ENCODE assay signal across 23 mouse cellular contexts in the genomic region with DNA sequence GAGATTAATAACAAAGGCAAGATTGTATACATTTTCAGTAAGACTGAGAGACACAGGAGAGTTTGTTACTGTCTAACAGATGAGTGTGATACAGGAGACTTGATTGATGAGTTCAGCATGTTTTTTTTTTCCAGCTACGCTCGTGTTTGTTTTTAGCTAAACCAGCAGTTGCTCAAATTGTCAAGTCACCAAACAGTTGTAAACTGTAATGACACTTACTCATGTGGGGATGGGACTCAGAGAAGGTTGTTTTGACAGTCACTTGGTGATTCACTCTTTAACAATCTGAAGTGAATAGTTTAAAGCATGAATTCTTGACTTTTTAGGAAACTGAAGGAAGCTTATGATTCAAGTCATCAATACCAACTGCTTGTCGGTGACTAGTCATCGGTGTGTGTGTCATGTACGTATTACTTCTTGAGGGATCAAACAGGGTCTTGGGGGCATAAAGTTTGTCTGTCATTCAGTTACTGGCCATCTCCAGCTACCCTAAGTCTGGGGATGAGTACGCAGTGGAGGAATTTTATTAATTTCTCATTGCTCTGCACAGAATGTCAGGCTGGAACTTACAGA. TPM values are rescaled to one million over a fixed set of nuclear protein-coding genes. Genes with fewer than 3 reads are reported as not detected.
DNase-seq lines count a peak whose midpoint lies in the region; ATAC-seq and TF ChIP-seq lines count a peak whose summit lies in the region.
"Had no signal": no experiment of that assay in that cellular context is flagged by ENCODE, and none has a peak within 500 bp of the region (broad histone marks: within the 10 kb centered on the region; RNA-seq: fewer than 3 reads in every experiment).

No protein-coding gene starts in this region.

- no peak for DNase-seq in intestine, embryonic 14.5 days (ENCODE audit: low spot score)
- no peak for DNase-seq in stomach, postnatal 0 days (ENCODE audit: low spot score)
- DNase-seq in brain, adult 2 months (ENCODE audit: low read depth, low spot score): peak; percentile 11
- DNase-seq in cerebellum, postnatal 25 days: no peak
- DNase-seq in gastrocnemius, postnatal 36 days: no peak
- DNase-seq: cerebellum, adult 18-20 months; cerebellum, postnatal 14 days; gastrocnemius, adult 2 months; heart, adult 11 months; heart, postnatal 36 days; kidney, postnatal 36 days; layer of hippocampus, postnatal 36 days; lung, adult 18-20 months; right cerebral cortex, postnatal 14 days had no signal

- no peak overlapping the region for H3ac ChIP-seq in myocyte (ENCODE audit: control insufficient read depth, insufficient read length)

- H3K27me3 ChIP-seq in intestine, embryonic 14.5 days (replicated peaks; ENCODE audit: control insufficient read depth, insufficient read depth, low read length): no peaks in the 10 kb centered on the region
- no peaks in the 10 kb centered on the region for H3K27me3 ChIP-seq in intestine, postnatal 0 days (replicated peaks; ENCODE audit: control insufficient read depth, insufficient read depth, low read length)
- no peaks in the 10 kb centered on the region for H3K27me3 ChIP-seq in stomach, embryonic 16.5 days (ENCODE audit: control insufficient read depth, insufficient read depth, low read length)
- no peaks in the 10 kb centered on the region for H3K27me3 ChIP-seq in stomach, postnatal 0 days (ENCODE audit: control insufficient read depth, insufficient read depth, low read length)
- no peaks in the 10 kb centered on the region for H3K27me3 ChIP-seq in myocyte (ENCODE audit: control insufficient read depth, insufficient read depth, insufficient read length)
- H3K27me3 ChIP-seq: forebrain, embryonic 12.5 days; hindbrain, embryonic 13.5 days; limb, embryonic 13.5 days; liver, embryonic 12.5 days; midbrain, embryonic 12.5 days had no signal

- ATAC-seq in intestine, embryonic 14.5 days (replicated peaks; ENCODE audit: low FRiP score, low TSS enrichment, low read depth): no peak
- ATAC-seq in intestine, postnatal 0 days: no peak
- ATAC-seq in stomach, embryonic 16.5 days (ENCODE audit: insufficient read depth, low FRiP score): no peak
- no peak for ATAC-seq in stomach, postnatal 0 days (ENCODE audit: low FRiP score, low TSS enrichment)
- ATAC-seq: liver, embryonic 12.5 days had no signal

- no peak overlapping the region for H3K4me3 ChIP-seq in intestine, embryonic 14.5 days (ENCODE audit: low read depth, low read length)
- no peak overlapping the region for H3K4me3 ChIP-seq in intestine, postnatal 0 days (ENCODE audit: low read depth, low read length)
- H3K4me3 ChIP-seq in stomach, embryonic 16.5 days (replicated peaks; ENCODE audit: low read length): no peak overlapping the region
- no peak overlapping the region for H3K4me3 ChIP-seq in stomach, postnatal 0 days (ENCODE audit: low read depth, low read length)
- H3K4me3 ChIP-seq in myocyte: no peak overlapping the region
- H3K4me3 ChIP-seq: erythroblast, embryonic 14.5 days; forebrain, embryonic 12.5 days; hindbrain, embryonic 13.5 days; limb, embryonic 13.5 days; liver, embryonic 12.5 days; midbrain, embryonic 12.5 days had no signal

- intact Hi-C loops in gastrocnemius, postnatal 36 days (cut with DNase I): no loop called here

- H3K36me3 ChIP-seq in intestine, embryonic 14.5 days (ENCODE audit: control insufficient read depth, insufficient read depth, low read length): no peaks in the 10 kb centered on the region
- no peaks in the 10 kb centered on the region for H3K36me3 ChIP-seq in intestine, postnatal 0 days (ENCODE audit: control insufficient read depth, insufficient read depth)
- no peaks in the 10 kb centered on the region for H3K36me3 ChIP-seq in stomach, embryonic 16.5 days (ENCODE audit: control insufficient read depth, insufficient read depth, low read length)
- H3K36me3 ChIP-seq in stomach, postnatal 0 days (ENCODE audit: control insufficient read depth, insufficient read depth, low read length): no peaks in the 10 kb centered on the region
- no peaks in the 10 kb centered on the region for H3K36me3 ChIP-seq in myocyte (ENCODE audit: control insufficient read depth, insufficient read depth)
- H3K36me3 ChIP-seq: forebrain, embryonic 12.5 days; hindbrain, embryonic 13.5 days; limb, embryonic 13.5 days; liver, embryonic 12.5 days; midbrain, embryonic 12.5 days had no signal

- WGBS in intestine, embryonic 14.5 days: 38% methylated on average over 6 of the region's 6 CpGs
- WGBS in intestine, postnatal 0 days: 54% methylated on average over 6 of the region's 6 CpGs
- WGBS in stomach, embryonic 16.5 days: 55% methylated on average over 6 of the region's 6 CpGs
- WGBS in stomach, postnatal 0 days: 49% methylated on average over 6 of the region's 6 CpGs

- H3K9ac ChIP-seq in intestine, embryonic 14.5 days (ENCODE audit: low read length): no peak overlapping the region
- H3K9ac ChIP-seq in intestine, postnatal 0 days (ENCODE audit: low read depth, low read length): no peak overlapping the region
- no peak overlapping the region for H3K9ac ChIP-seq in stomach, embryonic 16.5 days (ENCODE audit: low read length)
- H3K9ac ChIP-seq in stomach, postnatal 0 days (ENCODE audit: low read length): no peak overlapping the region
- H3K9ac ChIP-seq: forebrain, embryonic 12.5 days; hindbrain, embryonic 13.5 days; limb, embryonic 13.5 days; liver, embryonic 12.5 days; midbrain, embryonic 12.5 days had no signal

- no peaks in the 10 kb centered on the region for H3K9me3 ChIP-seq in intestine, embryonic 14.5 days (ENCODE audit: control insufficient read depth, low read length)
- no peaks in the 10 kb centered on the region for H3K9me3 ChIP-seq in intestine, postnatal 0 days (ENCODE audit: control insufficient read depth)
- no peaks in the 10 kb centered on the region for H3K9me3 ChIP-seq in stomach, embryonic 16.5 days (replicated peaks; ENCODE audit: control insufficient read depth, low read length)
- H3K9me3 ChIP-seq in stomach, postnatal 0 days (ENCODE audit: control insufficient read depth, low read length): no peaks in the 10 kb centered on the region
- H3K9me3 ChIP-seq: forebrain, embryonic 12.5 days; hindbrain, embryonic 13.5 days; limb, embryonic 13.5 days; liver, embryonic 12.5 days; midbrain, embryonic 12.5 days had no signal

- H3K27ac ChIP-seq in intestine, embryonic 14.5 days (ENCODE audit: low read depth): peak overlapping the region; percentile 48; the same call in 1 of the 2 replicates
- no peak overlapping the region for H3K27ac ChIP-seq in intestine, postnatal 0 days (ENCODE audit: low read depth, low read length)
- H3K27ac ChIP-seq in stomach, embryonic 16.5 days (ENCODE audit: low read length): peak overlapping the region; percentile 15; the same call in 1 of the 2 replicates
- H3K27ac ChIP-seq in stomach, postnatal 0 days (replicated peaks): no peak overlapping the region
- H3K27ac ChIP-seq: forebrain, embryonic 12.5 days; gastrocnemius, adult 2 months; hindbrain, embryonic 13.5 days; limb, embryonic 13.5 days; liver, embryonic 12.5 days; midbrain, embryonic 12.5 days had no signal

- TF ChIP-seq EP300 in stomach, postnatal 0 days (optimal IDR thresholded peaks at IDR 0.05): no peak

- TF ChIP-seq POLR2A in myocyte (IDR thresholded peaks at IDR 0.05; ENCODE audit: insufficient read length, low read depth): no peak

- no peaks in the 10 kb centered on the region for H3K79me2 ChIP-seq in myocyte (ENCODE audit: control insufficient read depth, insufficient read depth)

- H3K4me2 ChIP-seq in intestine, embryonic 14.5 days (ENCODE audit: low read length): 0 out of 2 replicates have a peak overlapping the region, but pooled peaks have one; percentile 1
- no peak overlapping the region for H3K4me2 ChIP-seq in intestine, postnatal 0 days (replicated peaks; ENCODE audit: low read depth)
- H3K4me2 ChIP-seq in stomach, embryonic 16.5 days (ENCODE audit: low read depth, low read length): 0 out of 2 replicates have a peak overlapping the region, but pooled peaks have one; percentile 7
- no peak overlapping the region for H3K4me2 ChIP-seq in stomach, postnatal 0 days (replicated peaks; ENCODE audit: low read depth)
- H3K4me2 ChIP-seq in myocyte (ENCODE audit: low read depth): peak overlapping the region; percentile 71
- H3K4me2 ChIP-seq: forebrain, embryonic 12.5 days; hindbrain, embryonic 13.5 days; limb, embryonic 13.5 days; liver, embryonic 12.5 days; midbrain, embryonic 12.5 days had no signal

- peaks cover 30% of the 10 kb centered on the region for H3K4me1 ChIP-seq in intestine, embryonic 14.5 days (replicated peaks; ENCODE audit: control insufficient read depth, insufficient read depth, low read length)
- H3K4me1 ChIP-seq in intestine, postnatal 0 days (replicated peaks; ENCODE audit: control insufficient read depth, insufficient read depth, low read length): 0 out of 2 replicates have a peak, but pooled peaks cover 3% of the 10 kb centered on the region
- H3K4me1 ChIP-seq in stomach, embryonic 16.5 days (ENCODE audit: control insufficient read depth, insufficient read depth, low read length): peaks cover 21% of the 10 kb centered on the region
- H3K4me1 ChIP-seq in stomach, postnatal 0 days (replicated peaks; ENCODE audit: control insufficient read depth, insufficient read depth): peaks cover 8% of the 10 kb centered on the region; the same call in 1 of the 2 replicates

- no peak for TF ChIP-seq CTCF in intestine, postnatal 0 days (IDR thresholded peaks at IDR 0.05; ENCODE audit: low read depth)
- TF ChIP-seq CTCF in stomach, postnatal 0 days (IDR thresholded peaks at IDR 0.05; ENCODE audit: low read depth): no peak

TF ChIP-seq in myocyte, 11 proteins besides CTCF, POLR2A, EP300 and RAD21 (continues in another document):
- TF ChIP-seq E2F4 (IDR thresholded peaks at IDR 0.05; ENCODE audit: insufficient read depth) (no peak), TCF12 (IDR thresholded peaks at IDR 0.05; ENCODE audit: insufficient read depth, poor library complexity, severe bottlenecking) (no peak), CEBPB (IDR thresholded peaks at IDR 0.05; ENCODE audit: insufficient read depth, poor library complexity, severe bottlenecking) (no peak), TCF3 (IDR thresholded peaks at IDR 0.05; ENCODE audit: insufficient read length, low read depth) (no peak), MYOD1 (IDR thresholded peaks at IDR 0.05; ENCODE audit: control insufficient read depth in 1 of 3, insufficient read length in 2 of 3, low read depth in 2 of 3) (no peak), MAX (IDR thresholded peaks at IDR 0.05; ENCODE audit: low read depth) (no peak), SRF (IDR thresholded peaks at IDR 0.05; ENCODE audit: control insufficient read depth, insufficient read length, low read depth) (no peak), MYOG (IDR thresholded peaks at IDR 0.05; ENCODE audit: control insufficient read depth in 1 of 3, insufficient read depth in 1 of 3, insufficient read length in 2 of 3, low read depth in 2 of 3) (no peak)

RNA-seq across cellular contexts. Expression of a gene that starts 2.0 kb away (rescaled TPM):
- polyA plus RNA-seq in intestine, embryonic 14.5 days (2014; fragmentation: Nextera tagmentation; extraction: Ambion mirVana): 16.7 and 19.4 TPM in 2 replicates
- polyA plus RNA-seq in intestine, postnatal 0 days (2015; fragmentation: Nextera tagmentation; extraction: Ambion mirVana): 6.6 and 7.4 TPM in 2 replicates
- polyA plus RNA-seq in stomach, embryonic 16.5 days (2015; fragmentation: Nextera tagmentation; extraction: Ambion mirVana): 10.6 and 12.0 TPM in 2 replicates
- polyA plus RNA-seq in stomach, postnatal 0 days (2015; fragmentation: Nextera tagmentation; extraction: Ambion mirVana): 8.5 and 9.2 TPM in 2 replicates
- 2.4 TPM for polyA plus RNA-seq in myocyte (2012; fragmentation: generic; extraction: Trizol)
- total RNA-seq in gastrocnemius, postnatal 36 days (2021): 1 to 10 TPM; 1.0 to 1.2 TPM

Comparison
In these comparisons a context has a peak if more than half of its experiments do, and no peak if none do; other contexts are left out.
1. H3K27ac ChIP-seq: peak in intestine, embryonic 14.5 days (single experiment) and stomach, embryonic 16.5 days (single experiment); none in intestine, postnatal 0 days (single experiment) and stomach, postnatal 0 days (single experiment).
2. H3K4me2 ChIP-seq: peak in intestine, embryonic 14.5 days (single experiment), stomach, embryonic 16.5 days (single experiment) and myocyte (single experiment); none in intestine, postnatal 0 days (single experiment) and stomach, postnatal 0 days (single experiment).